Mouse (Mus musculus) limb, embryonic 13.5 days (tissue): ENCODE data around the gene Gm15517. TPM values are rescaled to one million over a fixed set of nuclear protein-coding genes. Genes with fewer than 3 reads are reported as not detected.

Experiments
- ATAC-seq: fragments of 200-750 bp; cut with Nextera tagmentation; 2 replicates; pipeline ENCODE4 v1.8.0; 2017; ENCODE audit warnings: low read depth, moderate number of reproducible peaks, moderate TSS enrichment; ENCODE audit not compliant: low FRiP score
- H3K27ac ChIP-seq: fragments of 300-500 bp; sonication (generic); 2 replicates; pipeline ENCODE4 v1.5.1; 2015; ENCODE audit warnings: inconsistent platforms, mild to moderate bottlenecking, moderate library complexity
- H3K27me3 ChIP-seq: fragments of 300-500 bp; sonication (generic); 2 replicates; pipeline ENCODE4 v1.6.1; 2015; ENCODE audit warnings: mild to moderate bottlenecking, inconsistent platforms
- H3K36me3 ChIP-seq: fragments of 300-500 bp; sonication (generic); 2 replicates; pipeline ENCODE4 v1.6.1; 2015; ENCODE audit warnings: inconsistent platforms, mild to moderate bottlenecking, moderate library complexity
- H3K4me1 ChIP-seq: fragments of 300-500 bp; sonication (generic); 2 replicates; pipeline ENCODE4 v1.6.1; 2015; ENCODE audit warnings: inconsistent platforms
- H3K4me2 ChIP-seq: fragments of 300-500 bp; sonication (generic); replicated peaks from 2 replicates; pipeline ENCODE4 v1.6.1; 2015; ENCODE audit warnings: inconsistent platforms, mild to moderate bottlenecking, moderate library complexity
- H3K4me3 ChIP-seq: fragments of 300-500 bp; sonication (generic); 2 replicates; pipeline ENCODE4 v1.5.1; 2015; ENCODE audit warnings: moderate library complexity, mild to moderate bottlenecking, inconsistent platforms
- H3K9ac ChIP-seq: fragments of 300-500 bp; sonication (generic); 2 replicates; pipeline ENCODE4 v1.6.1; 2015; ENCODE audit warnings: mild to moderate bottlenecking, inconsistent platforms
- H3K9me3 ChIP-seq: fragments of 300-500 bp; sonication (generic); 2 replicates; pipeline ENCODE4 v1.6.1; 2016; ENCODE audit warnings: inconsistent platforms
- WGBS: fragments of 180-500 bp; shearing (Covaris S2); methylation state at CpG from one replicate; pipeline ENCODE4 v1.1.7; 2015; 5-methylcytosine and 5-hydroxymethylcytosine counted together
- polyA plus RNA-seq: library from polyadenylated mRNA; unstranded; fragments of >200 nt; fragmentation: Nextera tagmentation; extraction: Ambion mirVana; gene quantifications from 2 replicates; pipeline ENCODE4 v1.2.1, GENCODE M21; 2015

Gm15517 gene
- polyA plus RNA-seq, 1 experiment from 2014 or later: 1.2 TPM

DNA sequence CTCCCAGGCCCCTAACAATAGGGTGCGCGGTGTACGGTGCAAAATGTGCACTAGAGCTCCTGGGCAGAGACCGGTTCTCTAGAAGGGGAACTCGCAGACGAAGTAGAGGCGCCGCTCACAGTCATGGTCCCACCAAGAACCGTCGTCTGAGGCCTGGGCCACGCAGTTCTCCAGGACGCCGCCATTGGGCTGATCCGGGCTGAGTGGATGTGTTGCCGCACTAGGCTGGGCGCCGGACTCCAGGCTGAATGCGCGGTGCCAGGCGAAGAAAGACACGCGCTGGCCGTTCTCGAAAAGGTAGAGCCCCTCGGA, 43.2 kb downstream of the Gm15517 start:
- peak overlapping the region; percentile 79 for H3K4me2 ChIP-seq
- no peaks in the 10 kb centered on the region for H3K9me3 ChIP-seq
- WGBS: under 1% methylated on average over 25 of the region's 25 CpGs
- ATAC-seq: peak; percentile 9
- H3K27me3 ChIP-seq: peaks cover 11% of the 10 kb centered on the region
- H3K4me1 ChIP-seq: peaks cover 44% of the 10 kb centered on the region
- H3K36me3 ChIP-seq: no peaks in the 10 kb centered on the region
- H3K4me3 ChIP-seq: peak overlapping the region; percentile 73
- H3K9ac ChIP-seq: peak overlapping the region; percentile 95
- H3K27ac ChIP-seq: peak overlapping the region; percentile 94

- ATAC-seq: peak; percentile 93
Measured at GRCm38 (mm10) chr7:44304775-44305641, 43.8 kb downstream of the Gm15517 start.

GRCm38 (mm10) chr7:44305686-44306085, 44.4 kb downstream of the Gm15517 start:
- no peaks in the 10 kb centered on the region for H3K9me3 ChIP-seq
- H3K4me1 ChIP-seq: peaks cover 52% of the 10 kb centered on the region
- no peak; the same call in 1 of the 2 replicates for ATAC-seq
- WGBS: 9% methylated on average over 16 of the region's 16 CpGs
- peak overlapping the region; percentile 85 for H3K27ac ChIP-seq
- peak overlapping the region; percentile 79 for H3K4me2 ChIP-seq
- no peak overlapping the region for H3K9ac ChIP-seq
- peak overlapping the region; percentile 73 for H3K4me3 ChIP-seq
- H3K36me3 ChIP-seq: no peaks in the 10 kb centered on the region
- peaks cover 14% of the 10 kb centered on the region for H3K27me3 ChIP-seq

More at GRCm38 (mm10) chr7:44304775-44305641, 43.8 kb downstream of the Gm15517 start:
- Histone ChIP-seq H3K4me1 (peaks cover 47% of the 10 kb centered on the region), H3K36me3 (no peaks in the 10 kb centered on the region), H3K4me3 (peak overlapping the region; percentile 73), H3K4me2 (peak overlapping the region; percentile 79), H3K9ac (peak overlapping the region; percentile 95), H3K9me3 (no peaks in the 10 kb centered on the region), H3K27me3 (peaks cover 14% of the 10 kb centered on the region), H3K27ac (peak overlapping the region; percentile 94)
- under 1% methylated on average over 49 of the region's 49 CpGs for WGBS

DNA sequence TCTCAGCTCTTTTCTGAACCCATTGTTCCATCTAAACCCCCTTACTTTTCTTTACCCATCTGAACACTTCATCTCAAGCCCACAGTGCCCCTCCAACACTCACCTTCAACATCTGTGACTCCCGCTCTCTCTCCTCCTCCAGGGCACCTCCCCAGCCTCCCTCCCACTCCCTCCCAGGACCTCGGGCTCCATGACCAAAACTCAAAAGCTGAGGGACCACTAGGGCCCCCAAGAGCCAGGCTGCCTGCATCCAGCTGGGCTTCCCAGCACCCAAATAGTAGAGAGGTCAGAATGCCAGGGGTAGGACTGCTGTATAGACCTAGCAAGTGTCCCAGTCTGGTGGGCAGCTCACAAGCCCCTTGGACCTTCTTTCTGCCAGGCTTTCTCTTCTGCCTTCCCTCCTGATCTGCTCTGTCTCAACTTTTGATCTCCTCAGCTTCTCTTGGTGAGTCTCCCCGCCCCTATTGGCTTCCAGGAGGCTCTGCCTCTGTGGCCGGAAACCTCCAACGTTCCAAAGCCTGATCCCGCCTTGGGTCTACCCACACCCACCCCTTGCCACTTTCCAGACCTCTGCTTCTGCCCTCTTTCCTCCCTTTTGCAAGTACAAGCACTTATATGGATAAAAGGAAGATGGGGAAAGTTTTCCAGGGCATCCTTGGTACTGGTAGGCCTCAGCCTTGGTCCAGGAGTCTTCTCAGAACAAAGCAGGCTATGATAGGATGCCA, 45.4 kb downstream of the Gm15517 start, which contains the start of gene Clec11a:
Gene Clec11a (minus strand): TSS at position 387 of the 725 bp plus-strand sequence.
- Histone ChIP-seq H3K4me1 (peaks cover 62% of the 10 kb centered on the region), H3K36me3 (no peaks in the 10 kb centered on the region), H3K9ac (peak within 1 kb of the TSS; percentile 39), H3K4me2 (peak within 1 kb of the TSS; percentile 79), H3K27ac (peak within 1 kb of the TSS; percentile 85), H3K4me3 (peak within 1 kb of the TSS; percentile 73), H3K9me3 (no peaks in the 10 kb centered on the region), H3K27me3 (peaks cover 23% of the 10 kb centered on the region)
- WGBS: 62% methylated on average over 6 of the region's 6 CpGs
- ATAC-seq: no peak

- Histone ChIP-seq H3K9ac (peak overlapping the region; percentile 39; the same call in 1 of the 2 replicates), H3K36me3 (no peaks in the 10 kb centered on the region), H3K9me3 (no peaks in the 10 kb centered on the region), H3K27me3 (peaks cover 31% of the 10 kb centered on the region), H3K4me2 (peak overlapping the region; percentile 24), H3K4me1 (peaks cover 65% of the 10 kb centered on the region), H3K4me3 (no peak overlapping the region), H3K27ac (peak overlapping the region; percentile 85)
- no peak for ATAC-seq
- 19% methylated on average over 8 of the region's 9 CpGs for WGBS
Measured at GRCm38 (mm10) chr7:44307261-44308020, 46.2 kb downstream of the Gm15517 start.

DNA sequence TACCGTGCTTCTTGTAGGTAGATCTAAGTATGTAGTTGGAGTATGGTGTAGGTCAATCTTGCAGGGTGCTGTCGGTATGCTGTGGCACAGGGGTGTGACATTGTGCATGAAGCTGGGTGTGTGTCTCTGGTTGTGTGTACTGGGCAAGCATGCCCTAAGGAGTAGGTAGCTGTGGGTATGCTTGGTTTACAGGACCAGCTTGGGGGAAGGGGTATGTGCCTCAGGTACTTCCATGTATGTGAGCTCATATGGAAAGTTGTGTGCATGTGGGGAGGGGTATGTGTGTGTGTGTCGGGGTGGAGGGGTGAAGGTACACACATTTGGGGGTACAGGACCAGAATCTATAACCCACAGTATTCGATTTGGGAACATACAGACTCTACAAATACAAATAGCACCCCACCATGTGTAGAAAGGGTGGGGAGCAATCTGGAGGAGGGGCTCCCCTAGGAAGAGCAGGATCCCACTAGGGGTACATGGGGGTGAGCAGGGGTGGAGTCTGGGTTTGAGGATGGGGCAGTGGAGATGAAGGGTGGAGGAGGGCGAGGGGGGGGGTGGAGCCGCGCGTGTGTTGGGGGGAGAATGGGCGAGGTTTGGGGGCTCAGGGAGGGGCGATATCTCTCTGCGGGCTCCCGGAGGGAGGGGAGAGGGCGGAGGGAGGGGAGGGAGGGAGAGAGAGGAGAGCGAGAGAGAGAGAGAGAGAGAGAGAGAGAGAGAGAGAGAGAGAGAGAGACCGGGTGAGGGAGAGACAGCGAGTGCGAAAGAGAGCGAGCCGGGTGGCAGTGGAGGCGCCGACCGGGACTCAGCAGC, 48.4 kb downstream of the Gm15517 start, which contains the start of gene Shank1:
Gene Shank1 (plus strand): TSS at position 779 of the 810 bp plus-strand sequence.
- peaks cover 40% of the 10 kb centered on the region for H3K27me3 ChIP-seq

GRCm38 (mm10) chr7:44310285-44310877, 49.1 kb downstream of the Gm15517 start:
- Histone ChIP-seq H3K4me3 (peak overlapping the region; percentile 56), H3K36me3 (no peaks in the 10 kb centered on the region), H3K9ac (peak overlapping the region; percentile 67), H3K4me2 (peak overlapping the region; percentile 98), H3K27ac (no peak overlapping the region), H3K27me3 (peaks cover 40% of the 10 kb centered on the region), H3K4me1 (peaks cover 56% of the 10 kb centered on the region), H3K9me3 (no peaks in the 10 kb centered on the region)
- no peak for ATAC-seq
- under 1% methylated on average over 39 of the region's 40 CpGs for WGBS

More for the DNA sequence above, 48.4 kb downstream of the Gm15517 start, which contains the start of gene Shank1:
- Histone ChIP-seq H3K9ac (peak within 1 kb of the TSS; percentile 67), H3K4me2 (peak within 1 kb of the TSS; percentile 98), H3K36me3 (no peaks in the 10 kb centered on the region), H3K4me1 (peaks cover 56% of the 10 kb centered on the region), H3K27ac (peak within 1 kb of the TSS; percentile 33; the same call in 1 of the 2 replicates), H3K9me3 (no peaks in the 10 kb centered on the region), H3K4me3 (peak within 1 kb of the TSS; percentile 56)
- 24% methylated on average over 11 of the region's 22 CpGs for WGBS
- no peak for ATAC-seq

- peaks cover 50% of the 10 kb centered on the region for H3K4me1 ChIP-seq
- peak overlapping the region; percentile 56 for H3K4me3 ChIP-seq
- no peak for ATAC-seq
- peak overlapping the region; percentile 98 for H3K4me2 ChIP-seq
- no peaks in the 10 kb centered on the region; the same call in 1 of the 2 replicates for H3K36me3 ChIP-seq
- H3K9me3 ChIP-seq: no peaks in the 10 kb centered on the region
- H3K27ac ChIP-seq: no peak overlapping the region
- peak overlapping the region; percentile 67 for H3K9ac ChIP-seq
- H3K27me3 ChIP-seq: peaks cover 43% of the 10 kb centered on the region
- under 1% methylated on average over 34 of the region's 38 CpGs for WGBS
Measured at GRCm38 (mm10) chr7:44310878-44311712, 49.8 kb downstream of the Gm15517 start.
